Mouse (Mus musculus) gastrocnemius, postnatal 25 days (tissue): ENCODE measurements around the gene Itpripl2. TPM values are rescaled to one million over a fixed set of nuclear protein-coding genes. Genes with fewer than 3 reads are reported as not detected.

ENCODE experiments used
- DNase-seq: peaks from one replicate; pipeline ENCODE4 v3.0.0; 2022
- total RNA-seq, 2 experiments: library from RNA; stranded (reverse); gene quantifications; 1 replicate in 1 of 2; 2 replicates in 1 of 2; pipeline ENCODE4 v1.2.3; 2021

The Itpripl2 gene
- total RNA-seq, 2 experiments from 2014 or later: 10.4 to 11.4 TPM

DNA sequence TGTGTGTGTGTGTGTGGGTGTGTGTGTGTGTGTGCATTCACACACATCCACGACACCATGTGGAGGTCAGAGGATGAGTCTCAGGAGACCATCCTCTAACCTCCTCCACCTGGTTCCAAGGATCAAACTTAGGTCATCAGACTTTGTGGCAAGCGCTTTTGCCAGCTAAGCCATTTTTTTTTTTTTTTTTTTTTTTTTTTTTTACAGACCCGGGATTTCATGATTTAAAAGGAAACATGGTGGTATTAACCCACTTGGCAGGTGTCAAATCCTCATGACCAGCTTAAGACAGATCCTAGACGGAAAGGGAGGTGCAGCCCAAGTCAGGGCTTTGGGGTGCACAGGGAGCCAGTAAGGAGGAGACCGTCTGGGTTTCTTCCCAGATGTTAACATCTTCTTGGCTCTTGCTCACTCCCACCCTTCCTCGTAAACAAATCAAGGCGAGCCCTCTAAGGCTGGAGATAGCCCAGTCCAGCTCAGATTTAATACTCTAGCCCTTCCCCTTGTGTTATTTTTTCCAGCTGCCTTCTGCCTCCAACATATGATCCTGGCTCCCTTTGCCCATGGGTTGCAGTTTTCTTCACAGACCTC lies 47.8 kb downstream of the Itpripl2 start:
- no peak for DNase-seq

DNA sequence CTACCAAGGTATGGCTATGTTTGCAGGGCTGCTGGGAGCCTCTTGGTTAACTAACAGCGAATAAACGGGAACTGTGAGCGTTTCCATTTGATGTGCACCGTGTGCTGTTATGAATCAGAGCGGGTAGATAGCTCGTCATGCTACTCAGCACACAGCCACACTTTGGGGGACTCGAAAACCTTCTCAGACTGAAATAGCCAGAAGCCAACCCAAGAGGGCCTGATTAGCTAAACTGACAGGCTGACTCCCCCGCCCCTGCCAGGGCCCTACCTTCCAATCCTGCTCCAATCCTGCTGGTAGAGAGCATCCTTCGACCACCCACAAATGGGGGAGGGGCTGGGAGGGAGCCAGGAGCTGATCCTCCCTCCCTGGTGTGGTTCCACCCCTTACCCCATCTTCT lies 48.4 kb downstream of the Itpripl2 start:
- DNase-seq: no peak

DNA sequence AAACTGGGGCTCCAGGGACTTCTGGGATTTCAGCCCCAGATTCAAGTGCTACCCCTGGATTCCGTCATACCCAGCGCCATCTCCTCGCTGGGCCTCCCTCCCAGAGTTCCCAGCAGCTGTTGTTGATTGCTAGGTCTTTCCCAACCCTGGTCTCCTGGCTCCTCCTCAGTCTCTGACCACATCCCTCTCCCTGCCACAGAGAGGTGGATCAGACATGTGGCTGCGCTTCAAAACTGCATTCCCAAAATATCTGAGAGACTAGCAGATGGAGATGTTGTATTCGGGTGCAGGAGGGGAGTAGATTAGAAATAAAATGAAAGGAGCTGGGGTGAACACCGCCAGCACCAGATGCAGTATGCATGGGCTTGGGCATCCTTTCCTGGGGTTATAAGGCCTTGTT lies 50.2 kb downstream of the Itpripl2 start:
- DNase-seq: peak; percentile 62

DNA sequence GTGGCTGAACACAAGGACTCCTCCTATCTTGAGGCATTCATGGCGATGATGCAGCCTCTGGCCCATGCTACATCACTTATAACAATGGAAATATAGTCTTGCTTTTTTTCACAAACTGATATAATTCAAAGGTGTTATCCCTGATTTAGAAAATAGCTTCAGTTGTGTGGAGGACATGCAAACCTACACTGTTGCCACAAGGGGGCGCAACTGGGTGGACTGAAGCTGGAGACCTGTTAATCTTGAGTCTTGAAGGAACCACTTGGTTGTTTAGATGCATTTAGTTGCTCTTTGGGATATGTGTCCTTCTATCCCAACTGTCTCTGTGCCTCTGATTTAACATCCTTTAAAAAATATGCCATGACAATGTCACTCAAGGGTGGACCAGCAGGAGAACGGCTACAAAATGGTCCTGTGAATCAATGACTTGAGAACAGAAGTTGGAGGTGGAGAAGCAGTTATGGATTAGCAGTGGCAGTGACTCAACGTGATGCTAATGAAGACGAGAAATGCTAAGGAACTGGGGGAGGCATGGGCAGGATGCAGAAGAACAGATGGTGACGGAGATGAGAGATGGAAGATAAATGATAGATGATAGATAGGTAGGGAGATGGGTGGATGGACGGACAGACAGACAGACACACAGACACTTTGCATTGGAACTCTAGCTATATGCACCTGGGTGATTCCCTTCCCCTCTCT lies 54.5 kb downstream of the Itpripl2 start:
- no peak for DNase-seq

Other genes starting within 250 kb of the Itpripl2 start
- 10 to 100 TPM; 21.3 to 22.6 TPM for gene Smg1, start 248.3 kb downstream of the Itpripl2 start, total RNA-seq
- under 1 TPM; 0.64 to 0.74 TPM for gene Syt17, start 43.8 kb downstream of the Itpripl2 start, total RNA-seq
- 10 to 100 TPM; 59.5 to 62.9 TPM for gene Coq7, start 41.4 kb upstream of the Itpripl2 start, total RNA-seq
- 10 to 100 TPM in 1 of 2 experiments, 1 to 10 TPM in 1; 7.3 to 10.6 TPM for gene Tmc7, start 92.8 kb upstream of the Itpripl2 start, total RNA-seq
- gene Tmc5, start 105.3 kb upstream of the Itpripl2 start, total RNA-seq: under 1 TPM in 1 of 2 experiments, not detected in 1; 0.21 TPM
- 10 to 100 TPM; 32.7 to 38.1 TPM for gene Gde1, start 213.8 kb upstream of the Itpripl2 start, total RNA-seq
- 1 to 10 TPM; 2.4 to 2.8 TPM for gene Ccp110, start 220.6 kb upstream of the Itpripl2 start, total RNA-seq
- gene Vps35l, start 248.3 kb upstream of the Itpripl2 start, total RNA-seq: 10 to 100 TPM; 16.5 to 18.7 TPM